Mouse (Mus musculus): Measurements from ENCODE around the gene Cbx5. TPM values are rescaled to one million over a fixed set of nuclear protein-coding genes. Genes with fewer than 3 reads are reported as not detected.

Gene Cbx5
- total RNA-seq, 1 experiment from 2014 or later, result 211 TPM

DNA sequence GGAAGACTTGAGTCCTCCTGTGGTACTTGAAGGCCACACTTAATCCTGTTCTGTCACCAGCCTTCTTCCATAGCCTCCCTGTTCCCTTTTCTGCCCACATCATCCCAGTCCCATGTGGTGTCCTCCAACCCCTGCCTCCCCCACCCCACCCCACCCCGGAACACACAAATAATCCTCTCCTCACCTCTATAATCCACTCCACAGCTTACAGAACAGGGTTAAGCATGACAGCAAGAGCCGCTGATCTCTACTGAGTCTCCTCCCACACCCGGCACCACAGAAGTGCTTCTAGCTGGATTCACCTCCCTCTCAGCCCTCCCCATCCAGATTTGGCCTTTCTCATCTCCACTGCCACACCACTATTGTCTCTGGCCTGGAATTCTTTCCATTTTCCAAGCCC, 71.8 kb downstream of the Cbx5 start:
- no peak for ATAC-seq (replicated peaks in 1 of 2; ENCODE audit: insufficient read depth in 1 of 2, low FRiP score in 2 of 2, low TSS enrichment in 1 of 2, low read depth in 1 of 2, poor library complexity in 2 of 2, severe bottlenecking in 2 of 2)

GRCm38 (mm10) chr15:103167042-103167615, 72.5 kb downstream of the Cbx5 start, which contains the start of gene Smug1:
Gene Smug1 (minus strand): TSS chr15:103167092.
- ATAC-seq (replicated peaks in 1 of 2; ENCODE audit: insufficient read depth in 1 of 2, low FRiP score in 2 of 2, low TSS enrichment in 1 of 2, low read depth in 1 of 2, poor library complexity in 2 of 2, severe bottlenecking in 2 of 2), result no peak

DNA sequence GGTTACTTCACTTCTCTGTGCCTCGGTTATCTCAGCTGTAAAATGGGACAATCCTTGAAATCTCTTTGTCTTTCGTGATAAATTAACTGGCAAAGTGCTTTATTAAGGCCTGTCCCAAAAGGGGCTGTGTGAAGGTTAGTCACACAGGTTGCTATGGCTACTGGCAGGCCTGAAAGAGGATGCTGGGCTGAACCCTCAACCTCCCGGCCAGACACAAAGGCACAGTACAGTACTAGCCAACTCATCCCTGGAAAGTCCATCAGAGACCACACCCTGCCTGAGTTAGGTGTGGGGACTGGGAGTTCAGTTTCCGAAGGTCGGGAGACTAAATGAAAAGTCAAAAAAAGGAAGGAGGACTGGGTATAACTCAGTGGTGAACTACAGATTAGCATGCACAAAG, 73.7 kb downstream of the Cbx5 start:
- ATAC-seq (replicated peaks in 1 of 2; ENCODE audit: insufficient read depth in 1 of 2, low FRiP score in 2 of 2, low TSS enrichment in 1 of 2, low read depth in 1 of 2, poor library complexity in 2 of 2, severe bottlenecking in 2 of 2), result no peak

GRCm38 (mm10) chr15:103165379-103165778, 74.2 kb downstream of the Cbx5 start:
- peak; percentile 68 to 71 for ATAC-seq (replicated peaks in 1 of 2; ENCODE audit: insufficient read depth in 1 of 2, low FRiP score in 2 of 2, low TSS enrichment in 1 of 2, low read depth in 1 of 2, poor library complexity in 2 of 2, severe bottlenecking in 2 of 2)

- peak; percentile 84 to 86 for ATAC-seq (replicated peaks in 1 of 2; ENCODE audit: insufficient read depth in 1 of 2, low FRiP score in 2 of 2, low TSS enrichment in 1 of 2, low read depth in 1 of 2, poor library complexity in 2 of 2, severe bottlenecking in 2 of 2)
Observed at GRCm38 (mm10) chr15:103163182-103163919, 76.3 kb downstream of the Cbx5 start.

- no peak for ATAC-seq (replicated peaks in 1 of 2; ENCODE audit: insufficient read depth in 1 of 2, low FRiP score in 2 of 2, low TSS enrichment in 1 of 2, low read depth in 1 of 2, poor library complexity in 2 of 2, severe bottlenecking in 2 of 2)
Observed at GRCm38 (mm10) chr15:103157585-103157984, 82.0 kb downstream of the Cbx5 start.

GRCm38 (mm10) chr15:103156890-103157289, 82.7 kb downstream of the Cbx5 start:
- no peak for ATAC-seq (replicated peaks in 1 of 2; ENCODE audit: insufficient read depth in 1 of 2, low FRiP score in 2 of 2, low TSS enrichment in 1 of 2, low read depth in 1 of 2, poor library complexity in 2 of 2, severe bottlenecking in 2 of 2)

DNA sequence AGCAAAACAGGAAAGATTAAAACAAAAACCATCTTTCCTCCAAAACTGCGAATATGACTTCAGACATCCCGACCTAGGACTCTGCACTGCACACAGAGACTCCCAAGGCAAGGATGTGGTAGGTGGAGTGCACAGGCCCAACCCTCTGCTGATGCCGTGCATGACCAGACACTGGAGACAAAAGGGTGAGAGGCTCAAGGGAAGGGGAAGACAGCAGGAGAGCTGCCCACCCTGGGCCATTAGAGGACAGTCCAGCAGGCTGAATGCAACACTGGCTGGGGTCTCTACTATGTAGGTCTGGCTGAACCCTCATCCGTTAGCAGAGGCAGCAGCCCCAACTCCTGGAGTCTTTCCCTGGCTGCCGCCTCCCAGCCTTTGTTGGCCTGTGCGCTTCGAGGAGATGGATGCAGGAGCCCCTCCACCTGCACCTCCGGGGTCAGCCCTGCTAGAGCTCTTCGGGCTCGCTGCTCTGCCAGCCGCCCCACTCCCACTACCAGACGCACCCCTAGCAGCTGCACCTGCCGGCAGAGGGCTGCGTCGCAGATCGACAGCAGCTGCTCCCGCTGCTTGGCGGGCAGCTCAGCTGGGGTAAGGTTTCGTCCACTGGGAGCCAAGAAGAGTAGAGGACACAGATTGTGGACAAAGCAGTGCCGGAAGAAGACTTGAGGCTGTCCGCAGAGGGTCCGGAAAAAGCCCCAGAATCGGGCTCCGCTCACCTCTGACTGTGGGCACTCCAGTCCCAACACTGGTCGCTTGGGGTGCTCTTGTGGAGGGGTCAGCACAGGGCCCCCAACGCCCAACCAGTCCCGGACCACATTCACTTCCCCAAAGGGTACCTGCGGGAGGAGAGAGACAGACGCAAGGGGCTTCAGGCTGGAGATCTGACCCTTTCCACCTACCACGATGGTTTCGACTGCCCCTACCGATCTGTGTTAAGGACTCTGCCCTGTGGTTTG, 84.0 kb downstream of the Cbx5 start:
- no peak for ATAC-seq (replicated peaks in 1 of 2; ENCODE audit: insufficient read depth in 1 of 2, low FRiP score in 2 of 2, low TSS enrichment in 1 of 2, low read depth in 1 of 2, poor library complexity in 2 of 2, severe bottlenecking in 2 of 2)

DNA sequence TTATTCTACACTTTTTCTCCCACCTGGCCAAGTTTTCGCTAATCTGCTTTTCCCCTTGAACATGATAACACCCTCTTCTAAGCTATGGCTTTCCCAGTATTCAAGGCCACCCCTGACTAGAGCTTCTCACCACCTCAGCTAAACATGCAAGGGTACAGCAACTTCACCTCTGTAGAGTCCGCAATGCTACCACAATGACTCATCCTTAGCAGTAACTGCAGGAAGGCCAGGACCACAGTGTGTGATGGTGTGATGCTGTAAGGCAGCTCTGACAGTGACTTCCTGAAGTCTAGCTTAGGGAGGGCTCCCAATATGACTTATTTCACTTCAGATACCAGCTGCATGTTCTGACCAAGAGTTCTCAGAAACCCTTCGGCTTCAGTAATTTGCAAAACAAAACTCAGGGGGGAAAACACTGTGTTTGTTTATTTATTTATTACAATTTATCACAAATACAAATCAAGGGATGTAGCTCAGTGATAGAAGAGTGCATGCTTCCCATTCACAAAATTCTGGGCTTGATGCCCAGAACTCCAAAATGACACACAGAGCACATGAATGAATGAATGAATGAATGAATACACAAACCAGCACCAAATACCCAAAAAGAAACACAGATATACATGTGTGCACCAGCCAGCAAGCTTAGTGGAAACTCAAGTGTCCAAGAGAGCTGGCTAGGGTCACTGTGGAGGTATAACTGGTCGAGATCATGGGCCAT, 86.6 kb downstream of the Cbx5 start:
- ATAC-seq (replicated peaks in 1 of 2; ENCODE audit: insufficient read depth in 1 of 2, low FRiP score in 2 of 2, low TSS enrichment in 1 of 2, low read depth in 1 of 2, poor library complexity in 2 of 2, severe bottlenecking in 2 of 2), result peak in 1 of 2 experiments; percentile 36; a peak in 1 of 4 replicates

DNA sequence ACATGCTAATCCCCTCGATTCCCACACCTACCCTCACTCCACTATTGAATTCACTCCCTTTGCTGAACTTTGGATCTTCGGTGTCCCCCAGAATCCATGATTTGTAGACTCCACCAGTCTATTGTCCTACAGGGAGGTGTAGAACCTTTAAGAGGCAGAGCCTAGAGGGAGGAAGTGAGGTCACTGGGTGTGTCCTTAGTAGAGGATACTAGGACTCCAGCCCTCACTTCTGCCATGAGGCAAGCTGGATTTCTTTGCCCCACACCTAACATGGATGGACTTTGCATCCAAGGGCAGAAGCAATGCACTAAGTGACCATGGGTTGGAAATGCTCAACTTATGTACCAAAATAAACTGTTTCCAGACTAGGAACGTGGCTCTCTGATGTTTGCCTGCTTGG, 87.2 kb downstream of the Cbx5 start:
- peak in 1 of 2 experiments; percentile 42; a peak in 1 of 4 replicates for ATAC-seq (replicated peaks in 1 of 2; ENCODE audit: insufficient read depth in 1 of 2, low FRiP score in 2 of 2, low TSS enrichment in 1 of 2, low read depth in 1 of 2, poor library complexity in 2 of 2, severe bottlenecking in 2 of 2)

DNA sequence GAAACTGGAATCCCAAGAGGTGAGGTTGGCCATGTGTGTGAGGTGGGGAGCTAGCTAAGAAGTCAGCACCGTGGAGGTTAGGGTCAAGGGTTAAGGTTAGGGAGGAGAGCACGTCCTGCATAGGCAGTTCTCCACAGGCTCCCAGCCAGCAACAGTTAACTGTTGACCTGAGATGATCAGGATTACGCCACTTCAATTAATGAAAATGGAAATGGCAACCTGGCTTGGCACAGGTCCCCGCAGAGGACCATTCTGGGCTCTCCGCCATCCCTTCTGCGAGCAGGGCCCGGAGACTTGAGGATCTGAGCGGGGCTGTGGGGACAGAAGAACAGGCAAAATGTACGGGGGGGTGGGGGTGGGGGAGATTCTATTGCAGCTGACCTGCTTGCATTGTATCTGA, 91.8 kb downstream of the Cbx5 start:
- ATAC-seq (replicated peaks in 1 of 2; ENCODE audit: insufficient read depth in 1 of 2, low FRiP score in 2 of 2, low TSS enrichment in 1 of 2, low read depth in 1 of 2, poor library complexity in 2 of 2, severe bottlenecking in 2 of 2), result no peak

DNA sequence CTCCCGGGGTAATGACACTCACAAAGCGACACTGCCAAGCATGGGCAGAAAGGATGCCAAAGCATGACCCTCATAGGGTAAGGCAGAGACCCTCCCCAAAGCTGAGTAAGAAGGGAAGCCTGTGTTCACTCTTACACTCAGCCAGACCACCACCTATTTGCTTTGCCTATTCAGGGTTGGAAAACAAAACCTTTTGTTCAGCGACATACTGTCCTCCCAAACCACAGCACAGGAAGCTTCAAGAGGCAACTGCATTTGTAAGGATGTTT, 92.3 kb downstream of the Cbx5 start:
- no peak for ATAC-seq (replicated peaks in 1 of 2; ENCODE audit: insufficient read depth in 1 of 2, low FRiP score in 2 of 2, low TSS enrichment in 1 of 2, low read depth in 1 of 2, poor library complexity in 2 of 2, severe bottlenecking in 2 of 2)

GRCm38 (mm10) chr15:103146627-103147421, 92.8 kb downstream of the Cbx5 start:
- ATAC-seq (replicated peaks in 1 of 2; ENCODE audit: insufficient read depth in 1 of 2, low FRiP score in 2 of 2, low TSS enrichment in 1 of 2, low read depth in 1 of 2, poor library complexity in 2 of 2, severe bottlenecking in 2 of 2), result peak in 1 of 2 experiments; percentile 40; a peak in 1 of 4 replicates

GRCm38 (mm10) chr15:103145635-103146299, 93.8 kb downstream of the Cbx5 start:
- no peak for ATAC-seq (replicated peaks in 1 of 2; ENCODE audit: insufficient read depth in 1 of 2, low FRiP score in 2 of 2, low TSS enrichment in 1 of 2, low read depth in 1 of 2, poor library complexity in 2 of 2, severe bottlenecking in 2 of 2)

- ATAC-seq (replicated peaks in 1 of 2; ENCODE audit: insufficient read depth in 1 of 2, low FRiP score in 2 of 2, low TSS enrichment in 1 of 2, low read depth in 1 of 2, poor library complexity in 2 of 2, severe bottlenecking in 2 of 2), result no peak
Observed at GRCm38 (mm10) chr15:103144176-103144575, 95.4 kb downstream of the Cbx5 start.
